Mouse (Mus musculus) CD8-positive naive resting alpha-beta T cell, adult 57 days (primary cell): Measurements from ENCODE around the gene Mc3r. TPM values are rescaled to one million over a fixed set of nuclear protein-coding genes. Genes with fewer than 3 reads are reported as not detected.

ENCODE experiments used
- total RNA-seq: library from RNA; stranded (reverse); gene quantifications from one replicate; pipeline ENCODE4 v1.2.4, GENCODE M21; 2023

Gene Mc3r
- not detected for total RNA-seq

GRCm38 (mm10) chr2:172248106-172248764 lies at the start of gene Mc3r:
TSS of gene Mc3r (plus strand) at chr2:172248492.

Other genes with a start within 250 kb of the Mc3r start
- not detected for gene Cbln4, start 205.0 kb upstream of the Mc3r start, total RNA-seq
- 9.4 TPM for gene Fam210b, start 97.1 kb downstream of the Mc3r start, total RNA-seq
- gene Aurka, start 122.0 kb downstream of the Mc3r start, total RNA-seq, result 5.6 TPM
- gene Cstf1, start 122.2 kb downstream of the Mc3r start, total RNA-seq, result 36.5 TPM
- gene Cass4, start 145.3 kb downstream of the Mc3r start, total RNA-seq, result 0.61 TPM
- 73.7 TPM for gene Rtf2, start 192.1 kb downstream of the Mc3r start, total RNA-seq
- gene Gcnt7, start 210.1 kb downstream of the Mc3r start, total RNA-seq, result not detected
- gene Fam209, start 224.0 kb downstream of the Mc3r start, total RNA-seq, result 7.2 TPM